Mouse (Mus musculus): ENCODE measurements around the gene Abcc6. TPM values are rescaled to one million over a fixed set of nuclear protein-coding genes. Genes with fewer than 3 reads are reported as not detected.

The Abcc6 gene
- not detected for total RNA-seq (2021)

GRCm38 (mm10) chr7:46030145-46030488 lies at the start of gene Abcc6:
TSS of gene Abcc6 (minus strand) at chr7:46030302.
- no peak for DNase-seq (ENCODE audit: low spot score)
- intact Hi-C loops (cut with DNase I): loop anchor here (10.0 kb wide), 1 partner anchor 685 kb away; the partner anchor contains the start of genes Saa3 and Saal1

- intact Hi-C loops (cut with DNase I): no loop called here
Measured at GRCm38 (mm10) chr7:46077675-46078074, 47.6 kb upstream of the Abcc6 start.

GRCm38 (mm10) chr7:46076844-46077243 lies 46.7 kb upstream of the Abcc6 start:
- intact Hi-C loops (cut with DNase I): no loop called here

More at GRCm38 (mm10) chr7:46077675-46078074, 47.6 kb upstream of the Abcc6 start:
- no peak for DNase-seq (ENCODE audit: low spot score)

GRCm38 (mm10) chr7:46068831-46069230 lies 38.7 kb upstream of the Abcc6 start:
- intact Hi-C loops (cut with DNase I): no loop called here

More at GRCm38 (mm10) chr7:46076844-46077243, 46.7 kb upstream of the Abcc6 start:
- no peak for DNase-seq (ENCODE audit: low spot score)

GRCm38 (mm10) chr7:46063296-46063695 lies 33.2 kb upstream of the Abcc6 start:
- intact Hi-C loops (cut with DNase I): no loop called here
- DNase-seq (ENCODE audit: low spot score): no peak

More at GRCm38 (mm10) chr7:46068831-46069230, 38.7 kb upstream of the Abcc6 start:
- no peak for DNase-seq (ENCODE audit: low spot score)

- intact Hi-C loops (cut with DNase I): no loop called here
Measured at GRCm38 (mm10) chr7:46061614-46062013, 31.5 kb upstream of the Abcc6 start.

GRCm38 (mm10) chr7:46060688-46061087 lies 30.6 kb upstream of the Abcc6 start:
- DNase-seq (ENCODE audit: low spot score): no peak
- intact Hi-C loops (cut with DNase I): no loop called here

More at GRCm38 (mm10) chr7:46061614-46062013, 31.5 kb upstream of the Abcc6 start:
- no peak for DNase-seq (ENCODE audit: low spot score)

- intact Hi-C loops (cut with DNase I): no loop called here
- DNase-seq (ENCODE audit: low spot score): no peak
Measured at GRCm38 (mm10) chr7:46058882-46059281, 28.8 kb upstream of the Abcc6 start.

- intact Hi-C loops (cut with DNase I): no loop called here
- DNase-seq (ENCODE audit: low spot score): no peak
Measured at GRCm38 (mm10) chr7:46053566-46053965, 23.5 kb upstream of the Abcc6 start.

- no peak for DNase-seq (ENCODE audit: low spot score)
- intact Hi-C loops (cut with DNase I): no loop called here
Measured at GRCm38 (mm10) chr7:46052161-46052821, 22.2 kb upstream of the Abcc6 start.

GRCm38 (mm10) chr7:46049981-46050380 lies 19.9 kb upstream of the Abcc6 start:
- intact Hi-C loops (cut with DNase I): no loop called here
- no peak for DNase-seq (ENCODE audit: low spot score)

GRCm38 (mm10) chr7:46047873-46048562 lies 17.9 kb upstream of the Abcc6 start:
- no peak for DNase-seq (ENCODE audit: low spot score)
- intact Hi-C loops (cut with DNase I): no loop called here

GRCm38 (mm10) chr7:46045882-46046281 lies 15.8 kb upstream of the Abcc6 start:
- intact Hi-C loops (cut with DNase I): no loop called here
- DNase-seq (ENCODE audit: low spot score): no peak

GRCm38 (mm10) chr7:46044106-46044505 lies 14.0 kb upstream of the Abcc6 start:
- DNase-seq (ENCODE audit: low spot score): no peak
- intact Hi-C loops (cut with DNase I): no loop called here

- intact Hi-C loops (cut with DNase I): loop anchor here (10.0 kb wide), 1 partner anchor 675 kb away; the partner anchor contains the start of genes Saa3 and Saal1
- no peak for DNase-seq (ENCODE audit: low spot score)
Measured at GRCm38 (mm10) chr7:46039873-46040272, 9.8 kb upstream of the Abcc6 start.

GRCm38 (mm10) chr7:46037433-46037832 lies 7.3 kb upstream of the Abcc6 start:
- intact Hi-C loops (cut with DNase I): loop anchor here (10.0 kb wide), 1 partner anchor 677 kb away; the partner anchor contains the start of genes Saa3 and Saal1

GRCm38 (mm10) chr7:46035468-46035867 lies 5.4 kb upstream of the Abcc6 start:
- no peak for DNase-seq (ENCODE audit: low spot score)
- intact Hi-C loops (cut with DNase I): loop anchor here (10.0 kb wide), 1 partner anchor 679 kb away; the partner anchor contains the start of genes Saa3 and Saal1

More at GRCm38 (mm10) chr7:46037433-46037832, 7.3 kb upstream of the Abcc6 start:
- DNase-seq (ENCODE audit: low spot score): no peak

- intact Hi-C loops (cut with DNase I): loop anchor here (10.0 kb wide), 1 partner anchor 680 kb away; the partner anchor contains the start of genes Saa3 and Saal1
- DNase-seq (ENCODE audit: low spot score): no peak
Measured at GRCm38 (mm10) chr7:46034991-46035390, 4.9 kb upstream of the Abcc6 start.

GRCm38 (mm10) chr7:46033870-46034337 lies 3.8 kb upstream of the Abcc6 start:
- DNase-seq (ENCODE audit: low spot score): no peak
- intact Hi-C loops (cut with DNase I): loop anchor here (10.0 kb wide), 1 partner anchor 681 kb away; the partner anchor contains the start of genes Saa3 and Saal1

- DNase-seq (ENCODE audit: low spot score): peak; percentile 92
- intact Hi-C loops (cut with DNase I): loop anchor here (10.0 kb wide), 1 partner anchor 682 kb away; the partner anchor contains the start of genes Saa3 and Saal1
Measured at GRCm38 (mm10) chr7:46033109-46033869, 3.2 kb upstream of the Abcc6 start, which contains the start of gene Nomo1. TSS of gene Nomo1 (plus strand) at chr7:46033698.
